Mouse (Mus musculus) ES-E14 (cell line): ENCODE measurements around the gene Cdhr4. TPM values are rescaled to one million over a fixed set of nuclear protein-coding genes. Genes with fewer than 3 reads are reported as not detected.

Experiments
- DNase-seq: peaks from one replicate; pipeline ENCODE4 v3.0.0-alpha.2; 2013; ENCODE audit warnings: low read depth, low spot score
- H3K27ac ChIP-seq: 2 replicates; pipeline ENCODE4 v1.5.1; 2012; ENCODE audit warnings: low read depth, mild to moderate bottlenecking, low read length, moderate library complexity, mixed read lengths; ENCODE audit not compliant: poor library complexity, insufficient read depth, severe bottlenecking
- H3K36me3 ChIP-seq: 2 replicates; pipeline ENCODE4 v1.6.1; 2012; ENCODE audit warnings: mild to moderate bottlenecking, low read length, moderate library complexity, mixed read lengths; ENCODE audit not compliant: control insufficient read depth, poor library complexity, insufficient read depth, severe bottlenecking
- H3K4me1 ChIP-seq, 2 experiments: fragments of 150-350 bp in 1 of 2; sonication (generic) in 1 of 2; 2 replicates each; pipeline ENCODE4 v1.6.1; 2012; ENCODE audit warnings: low read length in 2 of 2, mild to moderate bottlenecking in 1 of 2, mixed read lengths in 1 of 2; ENCODE audit not compliant: control insufficient read depth in 2 of 2, insufficient read depth in 2 of 2, poor library complexity in 1 of 2
- H3K4me3 ChIP-seq, 2 experiments: fragments of 150-350 bp in 1 of 2; sonication (generic) in 1 of 2; 2 replicates each; pipeline ENCODE4 v1.5.1; 2012; ENCODE audit warnings: low read length in 2 of 2, low read depth in 1 of 2, mild to moderate bottlenecking in 1 of 2, mixed read lengths in 1 of 2; ENCODE audit not compliant: insufficient read depth in 1 of 2, poor library complexity in 1 of 2, severe bottlenecking in 1 of 2
- H3K9ac ChIP-seq: 2 replicates; pipeline ENCODE4 v1.6.1; 2012; ENCODE audit warnings: low read depth, mild to moderate bottlenecking, low read length, mixed read lengths; ENCODE audit not compliant: poor library complexity, insufficient read depth, severe bottlenecking
- H3K9me3 ChIP-seq: fragments of 150-350 bp; sonication (generic); 2 replicates; pipeline ENCODE4 v1.6.1; 2012; ENCODE audit warnings: low read depth, mild to moderate bottlenecking, low read length; ENCODE audit not compliant: control insufficient read depth, insufficient read depth
- CHD2 ChIP-seq: IDR thresholded peaks from 2 replicates; pipeline ENCODE4 v1.6.1; 2014; ENCODE audit warnings: mild to moderate bottlenecking, low read depth, low read length, inconsistent platforms
- HCFC1 ChIP-seq: IDR thresholded peaks from 2 replicates; pipeline ENCODE4 v1.6.1; 2012; ENCODE audit warnings: low read length, inconsistent platforms, borderline replicate concordance; ENCODE audit not compliant: insufficient read depth
- MAFK ChIP-seq: IDR thresholded peaks from 2 replicates; pipeline ENCODE4 v1.6.1; 2014; ENCODE audit warnings: mild to moderate bottlenecking, low read depth, low read length, inconsistent platforms; ENCODE audit not compliant: insufficient read depth
- ZC3H11A ChIP-seq: IDR thresholded peaks from 2 replicates; pipeline ENCODE4 v1.6.1; 2012; ENCODE audit warnings: low read depth, mild to moderate bottlenecking, inconsistent platforms, low read length, borderline replicate concordance
- ZNF384 ChIP-seq: IDR thresholded peaks from 2 replicates; pipeline ENCODE4 v1.6.1; 2012; ENCODE audit warnings: low read depth, low read length, inconsistent platforms
- in situ Hi-C, 2 experiments: fragments of 600-800 bp; cut with MboI; formaldehyde crosslinking; loops; one replicate each; pipeline ENCODE4 v1.15.1; 2025; ENCODE audit warnings: low sequenced_read_pairs in 2 of 2, inconsistent platforms in 1 of 2; ENCODE audit not compliant: unreplicated experiment in 2 of 2
- total RNA-seq: library from RNA; depleted of rRNA; stranded (reverse); fragments of 300-350 nt; gene quantifications from 2 replicates; pipeline ENCODE4 v1.2.3, GENCODE M21; 2012

Cdhr4 gene
- total RNA-seq, 1 experiment: 1.2 TPM

- Histone ChIP-seq H3K9me3 (no peaks in the 10 kb centered on the region), H3K4me1 (peaks cover 6 to 12% of the 10 kb centered on the region in 2 experiments; a peak in 3 of 4 replicates), H3K9ac (no peak overlapping the region), H3K27ac (no peak overlapping the region), H3K36me3 (peaks cover 62% of the 10 kb centered on the region), H3K4me3 (no peak overlapping the region)
- DNase-seq: no peak
- in situ Hi-C loops: no loop called here
- no peak for TF ChIP-seq HCFC1
Measured at GRCm38 (mm10) chr9:107960928-107961327, 31.4 kb upstream of the Cdhr4 start.

DNA sequence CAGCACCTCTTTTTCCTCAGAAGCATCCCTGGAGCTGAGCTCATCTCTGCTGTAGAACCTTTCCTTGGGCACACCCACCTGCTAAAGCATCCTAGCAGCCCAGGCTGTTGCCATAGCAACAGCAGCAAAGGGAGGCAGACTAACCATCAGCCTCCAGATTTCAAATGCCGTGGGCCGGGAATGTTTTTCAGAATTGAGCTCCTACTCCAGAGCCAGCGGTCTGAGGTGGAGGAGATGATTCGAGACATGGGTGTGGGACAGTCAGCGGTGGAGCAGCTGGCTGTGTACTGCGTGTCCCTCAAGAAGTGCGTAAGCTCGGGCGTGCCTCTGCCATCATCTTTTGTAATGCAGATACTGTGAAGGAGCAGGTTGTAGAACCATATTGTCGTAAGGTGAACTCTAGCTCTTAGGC, 30.9 kb upstream of the Cdhr4 start:
- in situ Hi-C loops: no loop called here
- Histone ChIP-seq H3K9ac (no peak overlapping the region), H3K36me3 (peaks cover 61% of the 10 kb centered on the region), H3K4me1 (peaks cover 6 to 12% of the 10 kb centered on the region in 2 experiments; a peak in 3 of 4 replicates), H3K27ac (peak overlapping the region; percentile 65; the same call in 1 of the 2 replicates), H3K4me3 (peak overlapping the region in 1 of 2 experiments; percentile 4; a peak in 2 of 4 replicates), H3K9me3 (no peaks in the 10 kb centered on the region)
- DNase-seq: peak; percentile 72
- peak; percentile 63; the same call in 1 of the 2 replicates for TF ChIP-seq HCFC1
- no peak for TF ChIP-seq ZNF384
- TF ChIP-seq MAFK: no peak

GRCm38 (mm10) chr9:107961881-107962280, 30.4 kb upstream of the Cdhr4 start:
- Histone ChIP-seq H3K27ac (peak overlapping the region; percentile 65), H3K4me3 (peak overlapping the region in 1 of 2 experiments; percentile 4; a peak in 1 of 4 replicates), H3K9me3 (no peaks in the 10 kb centered on the region), H3K36me3 (peaks cover 57% of the 10 kb centered on the region), H3K9ac (no peak overlapping the region), H3K4me1 (peaks cover 4 to 10% of the 10 kb centered on the region in 2 experiments; a peak in 3 of 4 replicates)
- DNase-seq: no peak
- TF ChIP-seq MAFK (no peak), ZNF384 (no peak), CHD2 (no peak), HCFC1 (no peak), ZC3H11A (no peak)
- in situ Hi-C loops: no loop called here

- Histone ChIP-seq H3K36me3 (peaks cover 50% of the 10 kb centered on the region), H3K9ac (no peak overlapping the region)
- TF ChIP-seq ZC3H11A: no peak
- no peak for TF ChIP-seq CHD2
- TF ChIP-seq ZNF384: no peak
- TF ChIP-seq HCFC1: no peak
- TF ChIP-seq MAFK: no peak
Measured at GRCm38 (mm10) chr9:107962916-107963315, 29.4 kb upstream of the Cdhr4 start.

DNA sequence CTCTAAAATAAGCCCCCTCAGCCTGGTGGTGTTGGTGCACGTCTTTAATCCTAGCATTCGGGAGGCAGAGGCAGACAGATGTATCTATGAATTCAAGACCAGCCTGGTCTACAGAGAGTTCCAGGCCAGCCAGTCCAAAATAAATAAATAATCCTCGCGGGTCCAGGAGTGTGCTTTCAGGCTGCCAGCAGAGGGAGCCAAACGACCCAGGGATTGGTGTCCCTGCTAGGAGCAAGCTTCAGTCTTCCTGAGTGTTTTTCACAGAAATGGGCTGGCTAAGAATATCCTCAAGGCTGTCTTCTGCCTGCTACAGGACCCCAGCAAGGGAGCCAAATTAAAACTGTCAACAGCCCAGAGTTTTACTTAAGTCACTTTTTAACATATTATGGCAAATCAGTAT, 28.6 kb upstream of the Cdhr4 start:
- H3K4me1 ChIP-seq: peaks cover 4 to 8% of the 10 kb centered on the region in 2 experiments; a peak in 3 of 4 replicates
- H3K9ac ChIP-seq: no peak overlapping the region
- no peak overlapping the region for H3K4me3 ChIP-seq
- no peak for TF ChIP-seq HCFC1
- TF ChIP-seq ZC3H11A: peak; percentile 56; the same call in 1 of the 2 replicates
- no peak for TF ChIP-seq MAFK
- TF ChIP-seq CHD2: no peak
- no peak for TF ChIP-seq ZNF384
- in situ Hi-C loops: no loop called here
- no peak overlapping the region for H3K27ac ChIP-seq
- H3K9me3 ChIP-seq: no peaks in the 10 kb centered on the region
- peak; percentile 71 for DNase-seq
- H3K36me3 ChIP-seq: peaks cover 53% of the 10 kb centered on the region

More at GRCm38 (mm10) chr9:107962916-107963315, 29.4 kb upstream of the Cdhr4 start:
- DNase-seq: no peak
- no peak overlapping the region for H3K4me3 ChIP-seq
- H3K27ac ChIP-seq: no peak overlapping the region
- in situ Hi-C loops: no loop called here
- no peaks in the 10 kb centered on the region for H3K9me3 ChIP-seq
- peaks cover 4 to 8% of the 10 kb centered on the region in 2 experiments; a peak in 3 of 4 replicates for H3K4me1 ChIP-seq
